Mouse (Mus musculus): ENCODE results near the gene Cntnap2. TPM values are rescaled to one million over a fixed set of nuclear protein-coding genes. Genes with fewer than 3 reads are reported as not detected.

Gene Cntnap2
- polyA plus RNA-seq, 1 experiment from 2014 or later: 1.1 TPM

DNA sequence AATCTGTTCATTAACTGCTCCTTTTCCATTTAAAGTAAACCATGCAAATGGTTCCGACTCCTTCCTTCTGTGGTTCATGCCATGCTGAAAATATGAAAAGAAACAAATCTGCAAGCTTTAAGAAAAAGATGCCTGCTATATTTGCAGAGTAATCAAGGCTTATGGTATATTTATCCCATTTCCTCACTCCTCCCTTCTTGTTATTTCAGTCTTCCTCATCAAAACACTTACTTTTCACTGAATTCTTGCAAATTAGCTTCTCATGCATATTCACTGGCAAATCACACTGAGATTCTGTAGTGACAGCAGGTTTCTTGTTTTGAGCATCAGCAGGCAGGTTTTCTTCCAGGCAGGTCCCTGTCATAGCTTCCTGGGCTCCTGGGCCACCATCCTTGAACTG is 396.3 kb downstream of the Cntnap2 start:
- no peaks in the 10 kb centered on the region for H3K27me3 ChIP-seq (ENCODE audit: control insufficient read depth, insufficient read depth, low read depth, low read length)
- WGBS: 87% methylated on average over 1 of the region's 1 CpGs
- no peaks in the 10 kb centered on the region for H3K36me3 ChIP-seq (ENCODE audit: control insufficient read depth, insufficient read depth, low read length)
- H3K4me1 ChIP-seq (replicated peaks; ENCODE audit: control insufficient read depth, insufficient read depth, low read length): no peaks in the 10 kb centered on the region
- H3K27ac ChIP-seq (ENCODE audit: low read length): no peak overlapping the region
- ATAC-seq (ENCODE audit: low read depth): no peak
- no peaks in the 10 kb centered on the region for H3K9me3 ChIP-seq (ENCODE audit: control insufficient read depth, low read length)
- H3K4me2 ChIP-seq (ENCODE audit: low read depth, low read length): no peak overlapping the region
- no peak overlapping the region for H3K9ac ChIP-seq (ENCODE audit: low read length)
- H3K4me3 ChIP-seq (ENCODE audit: low read length): no peak overlapping the region

- Histone ChIP-seq H3K27me3 (ENCODE audit: control insufficient read depth, insufficient read depth, low read depth, low read length) (no peaks in the 10 kb centered on the region), H3K4me2 (ENCODE audit: low read depth, low read length) (no peak overlapping the region), H3K36me3 (ENCODE audit: control insufficient read depth, insufficient read depth, low read length) (no peaks in the 10 kb centered on the region), H3K4me3 (ENCODE audit: low read length) (no peak overlapping the region), H3K9ac (ENCODE audit: low read length) (no peak overlapping the region), H3K27ac (ENCODE audit: low read length) (no peak overlapping the region), H3K4me1 (replicated peaks; ENCODE audit: control insufficient read depth, insufficient read depth, low read length) (no peaks in the 10 kb centered on the region), H3K9me3 (ENCODE audit: control insufficient read depth, low read length) (no peaks in the 10 kb centered on the region)
- ATAC-seq (ENCODE audit: low read depth): no peak
- WGBS: 57% methylated on average over 3 of the region's 3 CpGs
Measured at GRCm38 (mm10) chr6:45518221-45518620, 459.1 kb downstream of the Cntnap2 start.

DNA sequence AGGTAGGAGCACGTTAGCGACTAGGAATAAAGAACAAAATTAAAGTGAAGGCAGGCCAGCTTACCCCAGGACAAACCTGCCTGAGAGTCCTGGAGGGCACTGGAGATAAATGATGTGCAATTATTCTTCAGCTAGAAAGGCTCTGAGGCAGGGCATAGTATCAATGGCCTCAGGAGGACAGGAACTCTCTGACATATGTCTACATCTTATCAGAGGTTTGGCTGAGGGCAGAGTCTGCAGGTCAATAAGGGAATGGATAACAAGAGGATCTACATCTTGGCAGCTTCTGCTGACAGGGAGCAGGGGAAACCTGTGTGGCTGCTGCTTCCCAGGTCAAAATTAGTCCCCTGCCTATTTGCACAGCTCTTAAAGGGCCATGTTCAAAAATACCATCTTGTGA is 477.8 kb downstream of the Cntnap2 start:
- 37% methylated on average over 2 of the region's 2 CpGs for WGBS

DNA sequence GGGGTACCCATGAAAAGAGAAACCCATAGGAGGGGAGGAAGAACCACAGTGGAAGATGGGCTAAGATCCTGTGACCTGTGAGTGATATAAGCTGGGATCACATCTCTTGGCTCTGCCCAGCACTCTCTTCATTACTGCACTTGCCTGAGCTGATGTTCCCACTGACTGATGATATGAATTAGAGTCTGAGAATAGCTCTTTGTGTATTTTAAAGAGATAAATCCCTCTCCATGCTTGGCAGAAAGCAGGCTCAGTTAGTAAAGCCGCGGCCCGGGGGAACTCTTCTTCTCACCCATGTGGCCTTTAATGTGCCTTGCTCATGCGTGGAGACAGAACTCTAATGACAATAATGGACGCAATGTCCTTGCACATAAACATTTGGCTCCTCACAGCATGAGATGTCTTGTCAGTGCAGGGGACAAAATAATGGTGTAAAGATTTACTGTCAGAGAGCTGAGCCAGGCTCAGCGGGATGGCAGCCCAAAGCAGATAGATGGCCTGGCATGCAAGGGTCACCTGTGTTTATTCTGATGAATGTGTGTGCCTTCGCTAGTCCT is 485.2 kb downstream of the Cntnap2 start:
- H3K4me3 ChIP-seq (ENCODE audit: low read length): no peak overlapping the region
- no peak overlapping the region for H3K4me2 ChIP-seq (ENCODE audit: low read depth, low read length)
- H3K27me3 ChIP-seq (ENCODE audit: control insufficient read depth, insufficient read depth, low read depth, low read length): no peaks in the 10 kb centered on the region
- no peak overlapping the region for H3K27ac ChIP-seq (ENCODE audit: low read length)
- no peaks in the 10 kb centered on the region for H3K9me3 ChIP-seq (ENCODE audit: control insufficient read depth, low read length)
- no peaks in the 10 kb centered on the region for H3K4me1 ChIP-seq (replicated peaks; ENCODE audit: control insufficient read depth, insufficient read depth, low read length)
- no peaks in the 10 kb centered on the region for H3K36me3 ChIP-seq (ENCODE audit: control insufficient read depth, insufficient read depth, low read length)
- ATAC-seq (ENCODE audit: low read depth): no peak
- no peak overlapping the region for H3K9ac ChIP-seq (ENCODE audit: low read length)
- 42% methylated on average over 7 of the region's 7 CpGs for WGBS

More for the DNA sequence above, 477.8 kb downstream of the Cntnap2 start:
- no peak overlapping the region for H3K4me3 ChIP-seq (ENCODE audit: low read length)
- no peak overlapping the region for H3K27ac ChIP-seq (ENCODE audit: low read length)
- no peak for ATAC-seq (ENCODE audit: low read depth)
- no peak overlapping the region for H3K9ac ChIP-seq (ENCODE audit: low read length)
- H3K4me1 ChIP-seq (replicated peaks; ENCODE audit: control insufficient read depth, insufficient read depth, low read length): no peaks in the 10 kb centered on the region
- no peaks in the 10 kb centered on the region for H3K36me3 ChIP-seq (ENCODE audit: control insufficient read depth, insufficient read depth, low read length)
- H3K9me3 ChIP-seq (ENCODE audit: control insufficient read depth, low read length): no peaks in the 10 kb centered on the region
- no peak overlapping the region for H3K4me2 ChIP-seq (ENCODE audit: low read depth, low read length)
- H3K27me3 ChIP-seq (ENCODE audit: control insufficient read depth, insufficient read depth, low read depth, low read length): no peaks in the 10 kb centered on the region

DNA sequence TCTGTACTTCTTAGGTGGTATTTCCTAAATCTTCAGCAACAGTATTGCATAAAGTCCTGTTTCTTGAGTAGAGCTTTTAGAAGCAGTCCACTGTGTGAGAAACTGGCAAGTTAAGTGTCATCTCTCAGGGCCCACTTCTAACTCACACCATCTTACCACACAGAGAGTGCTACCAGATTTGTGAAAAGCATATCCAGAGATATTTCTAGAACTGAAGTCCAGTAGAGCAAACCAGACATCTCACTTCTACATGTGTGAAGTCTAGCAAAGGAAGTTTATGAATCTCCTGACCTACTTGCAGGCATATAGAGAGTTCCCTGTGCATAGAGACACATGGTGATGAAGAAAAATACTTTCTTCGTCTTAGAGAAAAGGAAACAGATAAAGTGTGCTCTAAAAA is 500.6 kb downstream of the Cntnap2 start:
- no peak for ATAC-seq (ENCODE audit: low read depth)
- Histone ChIP-seq H3K36me3 (ENCODE audit: control insufficient read depth, insufficient read depth, low read length) (no peaks in the 10 kb centered on the region), H3K4me3 (ENCODE audit: low read length) (no peak overlapping the region), H3K4me1 (replicated peaks; ENCODE audit: control insufficient read depth, insufficient read depth, low read length) (no peaks in the 10 kb centered on the region), H3K4me2 (ENCODE audit: low read depth, low read length) (no peak overlapping the region), H3K9me3 (ENCODE audit: control insufficient read depth, low read length) (no peaks in the 10 kb centered on the region), H3K27me3 (ENCODE audit: control insufficient read depth, insufficient read depth, low read depth, low read length) (no peaks in the 10 kb centered on the region), H3K27ac (ENCODE audit: low read length) (no peak overlapping the region), H3K9ac (ENCODE audit: low read length) (no peak overlapping the region)
- WGBS: 67% methylated on average over 1 of the region's 1 CpGs

- Histone ChIP-seq H3K9me3 (ENCODE audit: control insufficient read depth, low read length) (no peaks in the 10 kb centered on the region), H3K27me3 (ENCODE audit: control insufficient read depth, insufficient read depth, low read depth, low read length) (no peaks in the 10 kb centered on the region), H3K9ac (ENCODE audit: low read length) (no peak overlapping the region), H3K27ac (ENCODE audit: low read length) (no peak overlapping the region), H3K4me1 (replicated peaks; ENCODE audit: control insufficient read depth, insufficient read depth, low read length) (no peaks in the 10 kb centered on the region), H3K36me3 (ENCODE audit: control insufficient read depth, insufficient read depth, low read length) (no peaks in the 10 kb centered on the region), H3K4me3 (ENCODE audit: low read length) (no peak overlapping the region), H3K4me2 (ENCODE audit: low read depth, low read length) (no peak overlapping the region)
- WGBS: 65% methylated on average over 6 of the region's 6 CpGs
- ATAC-seq (ENCODE audit: low read depth): no peak
Measured at GRCm38 (mm10) chr6:45584467-45585094, 525.4 kb downstream of the Cntnap2 start.

- Histone ChIP-seq H3K9ac (ENCODE audit: low read length) (no peak overlapping the region), H3K4me1 (replicated peaks; ENCODE audit: control insufficient read depth, insufficient read depth, low read length) (no peaks in the 10 kb centered on the region), H3K9me3 (ENCODE audit: control insufficient read depth, low read length) (no peaks in the 10 kb centered on the region), H3K36me3 (ENCODE audit: control insufficient read depth, insufficient read depth, low read length) (no peaks in the 10 kb centered on the region), H3K4me2 (ENCODE audit: low read depth, low read length) (no peak overlapping the region), H3K4me3 (ENCODE audit: low read length) (no peak overlapping the region), H3K27ac (ENCODE audit: low read length) (no peak overlapping the region), H3K27me3 (ENCODE audit: control insufficient read depth, insufficient read depth, low read depth, low read length) (no peaks in the 10 kb centered on the region)
- no peak for ATAC-seq (ENCODE audit: low read depth)
Measured at GRCm38 (mm10) chr6:45589084-45589483, 529.9 kb downstream of the Cntnap2 start.

DNA sequence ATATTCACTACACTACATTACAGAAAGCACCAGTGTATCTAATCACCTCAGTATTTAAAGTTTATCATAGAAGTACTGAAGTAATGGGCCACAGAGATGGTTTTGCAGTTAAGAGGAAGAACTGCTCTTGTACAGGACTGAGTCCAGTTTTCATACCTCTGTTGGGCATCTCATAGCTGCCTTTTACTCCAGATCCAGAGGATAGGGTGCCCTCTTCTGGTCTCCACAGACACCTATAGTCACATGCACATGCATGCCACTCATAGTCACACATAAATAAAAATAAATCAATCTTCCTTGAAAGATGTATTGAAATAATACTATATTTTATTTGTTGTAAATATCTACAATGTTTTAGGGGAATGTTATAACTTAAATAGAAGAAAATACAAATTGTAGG is 587.9 kb downstream of the Cntnap2 start:
- Histone ChIP-seq H3K9ac (ENCODE audit: low read length) (no peak overlapping the region), H3K4me3 (ENCODE audit: low read length) (no peak overlapping the region), H3K27ac (ENCODE audit: low read length) (no peak overlapping the region), H3K36me3 (ENCODE audit: control insufficient read depth, insufficient read depth, low read length) (no peaks in the 10 kb centered on the region), H3K27me3 (ENCODE audit: control insufficient read depth, insufficient read depth, low read depth, low read length) (no peaks in the 10 kb centered on the region), H3K4me1 (replicated peaks; ENCODE audit: control insufficient read depth, insufficient read depth, low read length) (no peaks in the 10 kb centered on the region), H3K4me2 (ENCODE audit: low read depth, low read length) (no peak overlapping the region), H3K9me3 (ENCODE audit: control insufficient read depth, low read length) (no peaks in the 10 kb centered on the region)
- ATAC-seq (ENCODE audit: low read depth): no peak

- no peak for ATAC-seq (ENCODE audit: low read depth)
- Histone ChIP-seq H3K4me1 (replicated peaks; ENCODE audit: control insufficient read depth, insufficient read depth, low read length) (no peaks in the 10 kb centered on the region), H3K9me3 (ENCODE audit: control insufficient read depth, low read length) (no peaks in the 10 kb centered on the region), H3K27ac (ENCODE audit: low read length) (no peak overlapping the region), H3K4me2 (ENCODE audit: low read depth, low read length) (no peak overlapping the region), H3K9ac (ENCODE audit: low read length) (no peak overlapping the region), H3K36me3 (ENCODE audit: control insufficient read depth, insufficient read depth, low read length) (no peaks in the 10 kb centered on the region), H3K27me3 (ENCODE audit: control insufficient read depth, insufficient read depth, low read depth, low read length) (no peaks in the 10 kb centered on the region), H3K4me3 (ENCODE audit: low read length) (no peak overlapping the region)
- 72% methylated on average over 2 of the region's 2 CpGs for WGBS
Measured at GRCm38 (mm10) chr6:45648419-45648818, 589.3 kb downstream of the Cntnap2 start.

GRCm38 (mm10) chr6:45700287-45700686 is 641.1 kb downstream of the Cntnap2 start:
- Histone ChIP-seq H3K27ac (ENCODE audit: low read length) (no peak overlapping the region), H3K9ac (ENCODE audit: low read length) (no peak overlapping the region), H3K9me3 (ENCODE audit: control insufficient read depth, low read length) (no peaks in the 10 kb centered on the region), H3K4me3 (ENCODE audit: low read length) (no peak overlapping the region), H3K4me1 (replicated peaks; ENCODE audit: control insufficient read depth, insufficient read depth, low read length) (no peaks in the 10 kb centered on the region), H3K4me2 (ENCODE audit: low read depth, low read length) (no peak overlapping the region), H3K36me3 (ENCODE audit: control insufficient read depth, insufficient read depth, low read length) (no peaks in the 10 kb centered on the region), H3K27me3 (ENCODE audit: control insufficient read depth, insufficient read depth, low read depth, low read length) (no peaks in the 10 kb centered on the region)
- no peak for ATAC-seq (ENCODE audit: low read depth)
